Mouse (Mus musculus): ENCODE results near the gene Prepl.

DNA sequence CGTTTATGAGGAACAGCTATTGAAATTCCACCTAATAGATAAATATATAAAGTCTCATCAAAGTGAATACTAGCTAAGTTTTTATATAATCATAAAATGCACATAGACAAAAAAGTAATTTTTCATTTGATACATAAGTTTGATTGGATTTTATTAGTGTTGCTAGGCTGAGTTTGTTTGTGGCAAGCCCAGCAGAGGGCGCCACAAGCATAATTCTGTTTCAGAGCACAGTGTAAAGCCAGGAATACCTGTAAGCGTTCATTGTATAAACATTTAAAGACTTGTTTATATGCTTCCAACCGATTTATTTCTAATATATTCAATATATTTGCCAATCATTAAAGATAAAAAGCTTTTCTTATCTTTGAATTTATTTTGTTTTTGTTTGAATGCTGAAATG is 26.6 kb upstream of the Prepl start:
- TF ChIP-seq CTCF (IDR thresholded peaks at IDR 0.05; ENCODE audit: low read depth) (peak; percentile 83), EP300 (optimal IDR thresholded peaks at IDR 0.05) (no peak)

Measured in stomach, postnatal 0 days (tissue).